Mouse (Mus musculus) forebrain, embryonic 13.5 days (tissue): ENCODE measurements around the gene 3110009E18Rik. TPM values are rescaled to one million over a fixed set of nuclear protein-coding genes. Genes with fewer than 3 reads are reported as not detected.

ENCODE experiments used
- ATAC-seq: fragments of 200-750 bp; cut with Nextera tagmentation; 2 replicates; pipeline ENCODE4 v1.8.0; 2017
- H3K27ac ChIP-seq: fragments of 300-500 bp; sonication (generic); 2 replicates; pipeline ENCODE4 v1.5.1; 2015; ENCODE audit warnings: inconsistent platforms, mild to moderate bottlenecking, moderate library complexity
- H3K27me3 ChIP-seq: fragments of 300-500 bp; sonication (generic); 2 replicates; pipeline ENCODE4 v1.6.1; 2015; ENCODE audit warnings: mild to moderate bottlenecking, inconsistent platforms
- H3K36me3 ChIP-seq: fragments of 300-500 bp; sonication (generic); 2 replicates; pipeline ENCODE4 v1.6.1; 2015; ENCODE audit warnings: mild to moderate bottlenecking, inconsistent platforms; ENCODE audit not compliant: poor library complexity, severe bottlenecking
- H3K4me1 ChIP-seq: fragments of 300-500 bp; sonication (generic); 2 replicates; pipeline ENCODE4 v1.6.1; 2015; ENCODE audit warnings: inconsistent platforms
- H3K4me2 ChIP-seq: fragments of 300-500 bp; sonication (generic); 2 replicates; pipeline ENCODE4 v1.6.1; 2015; ENCODE audit warnings: inconsistent platforms, mild to moderate bottlenecking, moderate library complexity
- H3K4me3 ChIP-seq: fragments of 300-500 bp; sonication (generic); 2 replicates; pipeline ENCODE4 v1.5.1; 2015; ENCODE audit warnings: mild to moderate bottlenecking, inconsistent platforms
- H3K9ac ChIP-seq: fragments of 300-500 bp; sonication (generic); 2 replicates; pipeline ENCODE4 v1.6.1; 2015; ENCODE audit warnings: mild to moderate bottlenecking, inconsistent platforms
- H3K9me3 ChIP-seq: fragments of 300-500 bp; sonication (generic); replicated peaks from 2 replicates; pipeline ENCODE4 v1.6.1; 2016; ENCODE audit warnings: inconsistent platforms
- WGBS: fragments of 180-500 bp; shearing (Covaris S2); methylation state at CpG from one replicate; pipeline ENCODE4 v1.1.7; 2015; 5-methylcytosine and 5-hydroxymethylcytosine counted together
- polyA plus RNA-seq: library from polyadenylated mRNA; unstranded; fragments of >200 nt; fragmentation: Nextera tagmentation; extraction: Ambion mirVana; gene quantifications from 2 replicates; pipeline ENCODE4 v1.2.1, GENCODE M21; 2015

3110009E18Rik gene
- polyA plus RNA-seq, 1 experiment from 2014 or later: 29.7 TPM

- no peak overlapping the region for H3K4me2 ChIP-seq
- H3K9me3 ChIP-seq: peaks cover 5% of the 10 kb centered on the region; the same call in 1 of the 2 replicates
- no peaks in the 10 kb centered on the region for H3K27me3 ChIP-seq
- H3K4me1 ChIP-seq: peaks cover 21% of the 10 kb centered on the region
- peaks cover 52% of the 10 kb centered on the region for H3K36me3 ChIP-seq
- H3K27ac ChIP-seq: no peak overlapping the region
- WGBS: 88% methylated on average over 8 of the region's 8 CpGs
- no peak for ATAC-seq
- no peak overlapping the region for H3K4me3 ChIP-seq
- H3K9ac ChIP-seq: no peak overlapping the region
These were observed 9.2 kb upstream of the 3110009E18Rik start for GRCm38 (mm10) chr1:120111766-120112165.

GRCm38 (mm10) chr1:120112251-120113187, 8.5 kb upstream of the 3110009E18Rik start:
- peaks cover 5% of the 10 kb centered on the region; the same call in 1 of the 2 replicates for H3K9me3 ChIP-seq

GRCm38 (mm10) chr1:120115671-120116081, 5.3 kb upstream of the 3110009E18Rik start:
- H3K4me2 ChIP-seq: peak overlapping the region; percentile 16
- no peaks in the 10 kb centered on the region for H3K27me3 ChIP-seq
- 0 out of 2 replicates have a peak overlapping the region, but pooled peaks have one; percentile 3 for H3K9ac ChIP-seq
- H3K4me3 ChIP-seq: no peak overlapping the region
- H3K27ac ChIP-seq: peak overlapping the region; percentile 90
- 22% methylated on average over 9 of the region's 9 CpGs for WGBS
- H3K36me3 ChIP-seq: peaks cover 66% of the 10 kb centered on the region
- ATAC-seq: peak; percentile 87
- peaks cover 5% of the 10 kb centered on the region; the same call in 1 of the 2 replicates for H3K9me3 ChIP-seq
- peaks cover 56% of the 10 kb centered on the region for H3K4me1 ChIP-seq

More at GRCm38 (mm10) chr1:120112251-120113187, 8.5 kb upstream of the 3110009E18Rik start:
- H3K4me1 ChIP-seq: peaks cover 27% of the 10 kb centered on the region
- H3K27me3 ChIP-seq: no peaks in the 10 kb centered on the region
- no peak overlapping the region for H3K4me2 ChIP-seq
- peak overlapping the region; percentile 12; the same call in 1 of the 2 replicates for H3K27ac ChIP-seq
- ATAC-seq: no peak
- peaks cover 58% of the 10 kb centered on the region for H3K36me3 ChIP-seq
- no peak overlapping the region for H3K4me3 ChIP-seq
- no peak overlapping the region for H3K9ac ChIP-seq
- WGBS: 92% methylated on average over 12 of the region's 12 CpGs

- peaks cover 62% of the 10 kb centered on the region for H3K36me3 ChIP-seq
- no peaks in the 10 kb centered on the region for H3K27me3 ChIP-seq
- H3K4me1 ChIP-seq: peaks cover 56% of the 10 kb centered on the region
- H3K9ac ChIP-seq: 0 out of 2 replicates have a peak overlapping the region, but pooled peaks have one; percentile 16
- peak overlapping the region; percentile 16 for H3K4me2 ChIP-seq
- no peak; the same call in 1 of the 2 replicates for ATAC-seq
- no peak overlapping the region for H3K4me3 ChIP-seq
- 65% methylated on average over 11 of the region's 11 CpGs for WGBS
- peaks cover 5% of the 10 kb centered on the region; the same call in 1 of the 2 replicates for H3K9me3 ChIP-seq
- H3K27ac ChIP-seq: peak overlapping the region; percentile 90
These were observed 4.9 kb upstream of the 3110009E18Rik start for GRCm38 (mm10) chr1:120116106-120116505.

- H3K4me2 ChIP-seq: peak overlapping the region; percentile 82
- no peak overlapping the region; the same call in 1 of the 2 replicates for H3K27ac ChIP-seq
- peaks cover 65% of the 10 kb centered on the region for H3K4me1 ChIP-seq
- 85% methylated on average over 2 of the region's 2 CpGs for WGBS
- H3K27me3 ChIP-seq: no peaks in the 10 kb centered on the region
- ATAC-seq: no peak
- peak overlapping the region; percentile 69 for H3K4me3 ChIP-seq
- peak overlapping the region; percentile 78 for H3K9ac ChIP-seq
- peaks cover 37% of the 10 kb centered on the region for H3K36me3 ChIP-seq
- H3K9me3 ChIP-seq: peaks cover 5% of the 10 kb centered on the region; the same call in 1 of the 2 replicates
These were observed 2.1 kb upstream of the 3110009E18Rik start for GRCm38 (mm10) chr1:120118854-120119253.

GRCm38 (mm10) chr1:120119389-120119788, 1.6 kb upstream of the 3110009E18Rik start:
- Histone ChIP-seq H3K36me3 (peaks cover 32% of the 10 kb centered on the region), H3K27ac (no peak overlapping the region), H3K4me3 (peak overlapping the region; percentile 69), H3K27me3 (no peaks in the 10 kb centered on the region), H3K4me1 (peaks cover 65% of the 10 kb centered on the region), H3K9me3 (peaks cover 1% of the 10 kb centered on the region; the same call in 1 of the 2 replicates), H3K9ac (peak overlapping the region; percentile 78), H3K4me2 (peak overlapping the region; percentile 82)
- WGBS: 79% methylated on average over 4 of the region's 4 CpGs
- no peak for ATAC-seq

GRCm38 (mm10) chr1:120120141-120120968, 632 bp upstream of the 3110009E18Rik start:
- peak overlapping the region; percentile 69 for H3K4me3 ChIP-seq
- ATAC-seq: peak; percentile 46
- H3K4me2 ChIP-seq: peak overlapping the region; percentile 82
- H3K4me1 ChIP-seq: peaks cover 62% of the 10 kb centered on the region
- peaks cover 22% of the 10 kb centered on the region for H3K36me3 ChIP-seq
- H3K27me3 ChIP-seq: no peaks in the 10 kb centered on the region
- H3K9ac ChIP-seq: peak overlapping the region; percentile 78
- WGBS: 3% methylated on average over 24 of the region's 24 CpGs
- H3K9me3 ChIP-seq: no peaks in the 10 kb centered on the region
- H3K27ac ChIP-seq: peak overlapping the region; percentile 90

GRCm38 (mm10) chr1:120121930-120122530, 1.0 kb downstream of the 3110009E18Rik start:
- 87% methylated on average over 9 of the region's 9 CpGs for WGBS
- peak overlapping the region; percentile 82 for H3K4me2 ChIP-seq
- no peaks in the 10 kb centered on the region for H3K27me3 ChIP-seq
- H3K9ac ChIP-seq: peak overlapping the region; percentile 65
- H3K4me3 ChIP-seq: peak overlapping the region; percentile 69
- no peak for ATAC-seq
- peaks cover 51% of the 10 kb centered on the region for H3K4me1 ChIP-seq
- H3K9me3 ChIP-seq: no peaks in the 10 kb centered on the region
- H3K36me3 ChIP-seq: 0 out of 2 replicates have a peak, but pooled peaks cover 12% of the 10 kb centered on the region
- H3K27ac ChIP-seq: peak overlapping the region; percentile 87; the same call in 1 of the 2 replicates

- Histone ChIP-seq H3K36me3 (0 out of 2 replicates have a peak, but pooled peaks cover 7% of the 10 kb centered on the region), H3K4me2 (no peak overlapping the region), H3K4me1 (peaks cover 45% of the 10 kb centered on the region), H3K4me3 (no peak overlapping the region), H3K9ac (no peak overlapping the region), H3K27ac (no peak overlapping the region), H3K9me3 (no peaks in the 10 kb centered on the region), H3K27me3 (no peaks in the 10 kb centered on the region)
- no peak for ATAC-seq
- 95% methylated on average over 8 of the region's 8 CpGs for WGBS
These were observed 1.8 kb downstream of the 3110009E18Rik start for GRCm38 (mm10) chr1:120122634-120123383.

GRCm38 (mm10) chr1:120124839-120125238, 3.9 kb downstream of the 3110009E18Rik start:
- 74% methylated on average over 4 of the region's 4 CpGs for WGBS
- no peaks in the 10 kb centered on the region for H3K27me3 ChIP-seq
- no peaks in the 10 kb centered on the region for H3K36me3 ChIP-seq
- no peak for ATAC-seq
- H3K4me2 ChIP-seq: no peak overlapping the region
- H3K4me3 ChIP-seq: no peak overlapping the region
- H3K9me3 ChIP-seq: no peaks in the 10 kb centered on the region
- no peak overlapping the region for H3K27ac ChIP-seq
- H3K9ac ChIP-seq: no peak overlapping the region
- H3K4me1 ChIP-seq: peaks cover 25% of the 10 kb centered on the region

GRCm38 (mm10) chr1:120125471-120125870, 4.5 kb downstream of the 3110009E18Rik start:
- no peak for ATAC-seq
- Histone ChIP-seq H3K4me3 (no peak overlapping the region), H3K36me3 (no peaks in the 10 kb centered on the region), H3K4me2 (no peak overlapping the region), H3K27me3 (no peaks in the 10 kb centered on the region), H3K27ac (no peak overlapping the region), H3K4me1 (peaks cover 18% of the 10 kb centered on the region), H3K9ac (no peak overlapping the region), H3K9me3 (no peaks in the 10 kb centered on the region)
- 79% methylated on average over 6 of the region's 6 CpGs for WGBS
